Mouse (Mus musculus): ENCODE measurements around the gene Gata1.
A peak's percentile ranks its signal among the peaks of the same experiment; 100 is the strongest.
"Not testable (repeated sequence)": the region's sequence is repeated elsewhere in the genome, so short reads cannot be mapped to it uniquely, and the experiment has no call there.

The Gata1 gene

GRCm38 (mm10) chrX:7963829-7964626 is 13.8 kb downstream of the Gata1 start:
- no peak for DNase-seq (ENCODE audit: low spot score)

- DNase-seq (ENCODE audit: low spot score), result no peak
Measured at GRCm38 (mm10) chrX:7958868-7959267, 19.0 kb downstream of the Gata1 start.

GRCm38 (mm10) chrX:7950091-7950490 is 27.8 kb downstream of the Gata1 start:
- DNase-seq (ENCODE audit: low spot score), result no peak

- DNase-seq (ENCODE audit: low spot score), result peak; percentile 72
Measured at GRCm38 (mm10) chrX:7947900-7948492, 29.9 kb downstream of the Gata1 start.

- DNase-seq (ENCODE audit: low spot score), result no peak
Measured at GRCm38 (mm10) chrX:7947108-7947899, 30.6 kb downstream of the Gata1 start, which contains the start of gene Hdac6. Gene Hdac6 (minus strand): TSS chrX:7947889.

- no peak for DNase-seq (ENCODE audit: low spot score)
Measured at GRCm38 (mm10) chrX:7945618-7946017, 32.3 kb downstream of the Gata1 start.

- no peak for DNase-seq (ENCODE audit: low spot score)
Measured at GRCm38 (mm10) chrX:7937667-7938066, 40.2 kb downstream of the Gata1 start.

GRCm38 (mm10) chrX:7936874-7937273 is 41.0 kb downstream of the Gata1 start:
- no peak for DNase-seq (ENCODE audit: low spot score)

GRCm38 (mm10) chrX:7928270-7928790 is 49.5 kb downstream of the Gata1 start, which contains the start of gene Eras:
Gene Eras (minus strand): TSS chrX:7928607.
- no peak for DNase-seq (ENCODE audit: low spot score)

- no peak for DNase-seq (ENCODE audit: low spot score)
Measured at GRCm38 (mm10) chrX:7927116-7927515, 50.8 kb downstream of the Gata1 start.

- no peak for DNase-seq (ENCODE audit: low spot score)
Measured at GRCm38 (mm10) chrX:7926266-7926665, 51.6 kb downstream of the Gata1 start.

GRCm38 (mm10) chrX:7922032-7922431 is 55.8 kb downstream of the Gata1 start:
- DNase-seq (ENCODE audit: low spot score), result no peak

GRCm38 (mm10) chrX:7919601-7920383 is 58.1 kb downstream of the Gata1 start, which contains the start of gene Pcsk1n:
Gene Pcsk1n (plus strand): TSS chrX:7919822.
- no peak for DNase-seq (ENCODE audit: low spot score)

- DNase-seq (ENCODE audit: low spot score), result not testable (repeated sequence)
Measured at GRCm38 (mm10) chrX:7917960-7918359, 59.9 kb downstream of the Gata1 start.

GRCm38 (mm10) chrX:7915669-7916068 is 62.2 kb downstream of the Gata1 start:
- DNase-seq (ENCODE audit: low spot score), result not testable (repeated sequence)

- DNase-seq (ENCODE audit: low spot score), result no peak
Measured at GRCm38 (mm10) chrX:7910473-7910872, 67.4 kb downstream of the Gata1 start.
